Mouse (Mus musculus) liver, embryonic 13.5 days (tissue): ENCODE data around the gene Pitpnc1. TPM values are rescaled to one million over a fixed set of nuclear protein-coding genes. Genes with fewer than 3 reads are reported as not detected.

Experiments
- ATAC-seq: fragments of 200-750 bp; cut with Nextera tagmentation; 2 replicates; pipeline ENCODE4 v1.8.0; 2017; ENCODE audit warnings: low read depth, mild to moderate bottlenecking, moderate number of reproducible peaks, moderate library complexity
- DNase-seq: peaks from one replicate; pipeline ENCODE4 v3.0.0; 2022
- H3K27ac ChIP-seq: fragments of 300-500 bp; sonication (generic); 2 replicates; pipeline ENCODE4 v1.5.1; 2015; ENCODE audit warnings: moderate library complexity, mild to moderate bottlenecking, inconsistent platforms
- H3K27me3 ChIP-seq: fragments of 300-500 bp; sonication (generic); 2 replicates; pipeline ENCODE4 v1.6.1; 2015; ENCODE audit warnings: mild to moderate bottlenecking, inconsistent platforms
- H3K36me3 ChIP-seq: fragments of 300-500 bp; sonication (generic); 2 replicates; pipeline ENCODE4 v1.6.1; 2015; ENCODE audit warnings: mild to moderate bottlenecking, inconsistent platforms
- H3K4me1 ChIP-seq: fragments of 300-500 bp; sonication (generic); replicated peaks from 2 replicates; pipeline ENCODE4 v1.6.1; 2015; ENCODE audit warnings: inconsistent platforms
- H3K4me2 ChIP-seq: fragments of 300-500 bp; sonication (generic); 2 replicates; pipeline ENCODE4 v1.6.1; 2015; ENCODE audit warnings: inconsistent platforms, mild to moderate bottlenecking, moderate library complexity
- H3K4me3 ChIP-seq: fragments of 300-500 bp; sonication (generic); replicated peaks from 2 replicates; pipeline ENCODE4 v1.5.1; 2015; ENCODE audit warnings: mild to moderate bottlenecking, inconsistent platforms
- H3K9ac ChIP-seq: fragments of 300-500 bp; sonication (generic); 2 replicates; pipeline ENCODE4 v1.6.1; 2015; ENCODE audit warnings: mild to moderate bottlenecking, inconsistent platforms
- H3K9me3 ChIP-seq: fragments of 300-500 bp; sonication (generic); replicated peaks from 2 replicates; pipeline ENCODE4 v1.6.1; 2016; ENCODE audit warnings: inconsistent platforms
- WGBS: fragments of 180-500 bp; shearing (Covaris S2); methylation state at CpG from one replicate; pipeline ENCODE4 v1.1.7; 2015; ENCODE audit not compliant: insufficient replicate concordance; 5-methylcytosine and 5-hydroxymethylcytosine counted together
- polyA plus RNA-seq: library from polyadenylated mRNA; unstranded; fragments of >200 nt; fragmentation: Nextera tagmentation; extraction: Ambion mirVana; gene quantifications from 2 replicates; pipeline ENCODE4 v1.2.1, GENCODE M21; 2015

Pitpnc1 gene
- polyA plus RNA-seq, 1 experiment from 2014 or later: 7.4 TPM

- Histone ChIP-seq H3K9me3 (no peaks in the 10 kb centered on the region), H3K36me3 (peaks cover 11% of the 10 kb centered on the region), H3K4me2 (peak overlapping the region; percentile 74), H3K27ac (peak overlapping the region; percentile 80), H3K4me3 (peak overlapping the region; percentile 83), H3K9ac (peak overlapping the region; percentile 91), H3K27me3 (no peaks in the 10 kb centered on the region), H3K4me1 (peaks cover 35% of the 10 kb centered on the region)
- DNase-seq (no peak), ATAC-seq (no peak)
- WGBS: under 1% methylated on average over 10 of the region's 10 CpGs
These were observed 9.3 kb upstream of the Pitpnc1 start for GRCm38 (mm10) chr11:107479862-107480203.

- DNase-seq (peak; percentile 95), ATAC-seq (peak; percentile 97)
- Histone ChIP-seq H3K27me3 (no peaks in the 10 kb centered on the region), H3K4me2 (peak within 1 kb of the TSS; percentile 74), H3K9ac (peak within 1 kb of the TSS; percentile 91), H3K9me3 (no peaks in the 10 kb centered on the region), H3K27ac (peak within 1 kb of the TSS; percentile 80), H3K4me1 (peaks cover 35% of the 10 kb centered on the region), H3K36me3 (peaks cover 6% of the 10 kb centered on the region), H3K4me3 (peak within 1 kb of the TSS; percentile 83)
- WGBS: under 1% methylated on average over 51 of the region's 51 CpGs
These were observed 8.8 kb upstream of the Pitpnc1 start, which contains the start of gene Psmd12 for GRCm38 (mm10) chr11:107479053-107479861. Gene Psmd12 (plus strand): TSS chr11:107479484.

GRCm38 (mm10) chr11:107473137-107473820 lies 2.8 kb upstream of the Pitpnc1 start:
- H3K9ac ChIP-seq: no peak overlapping the region
- H3K4me1 ChIP-seq: peaks cover 20% of the 10 kb centered on the region
- H3K9me3 ChIP-seq: no peaks in the 10 kb centered on the region
- WGBS: 14% methylated on average over 8 of the region's 8 CpGs
- H3K27me3 ChIP-seq: no peaks in the 10 kb centered on the region
- no peaks in the 10 kb centered on the region for H3K36me3 ChIP-seq
- ATAC-seq (no peak), DNase-seq (peak; percentile 67)
- no peak overlapping the region for H3K27ac ChIP-seq
- H3K4me3 ChIP-seq: no peak overlapping the region
- peak overlapping the region; percentile 14; the same call in 1 of the 2 replicates for H3K4me2 ChIP-seq

GRCm38 (mm10) chr11:107472304-107472703 lies 1.8 kb upstream of the Pitpnc1 start:
- H3K4me3 ChIP-seq: no peak overlapping the region
- H3K4me1 ChIP-seq: peaks cover 28% of the 10 kb centered on the region
- WGBS: 88% methylated on average over 3 of the region's 3 CpGs
- H3K27ac ChIP-seq: no peak overlapping the region
- no peaks in the 10 kb centered on the region for H3K36me3 ChIP-seq
- ATAC-seq: no peak
- DNase-seq: no peak
- no peaks in the 10 kb centered on the region for H3K27me3 ChIP-seq
- H3K4me2 ChIP-seq: no peak overlapping the region
- H3K9ac ChIP-seq: no peak overlapping the region
- no peaks in the 10 kb centered on the region for H3K9me3 ChIP-seq

GRCm38 (mm10) chr11:107471071-107471720 lies 697 bp upstream of the Pitpnc1 start:
- peak overlapping the region; percentile 97 for H3K27ac ChIP-seq
- H3K36me3 ChIP-seq: no peaks in the 10 kb centered on the region
- ATAC-seq (no peak), DNase-seq (no peak)
- no peaks in the 10 kb centered on the region for H3K9me3 ChIP-seq
- peak overlapping the region; percentile 99 for H3K4me2 ChIP-seq
- H3K4me3 ChIP-seq: peak overlapping the region; percentile 91
- H3K27me3 ChIP-seq: no peaks in the 10 kb centered on the region
- H3K4me1 ChIP-seq: peaks cover 39% of the 10 kb centered on the region
- WGBS: 11% methylated on average over 11 of the region's 11 CpGs
- H3K9ac ChIP-seq: peak overlapping the region; percentile 96

- H3K9me3 ChIP-seq: no peaks in the 10 kb centered on the region
- peak overlapping the region; percentile 99 for H3K4me2 ChIP-seq
- H3K27me3 ChIP-seq: no peaks in the 10 kb centered on the region
- WGBS: under 1% methylated on average over 58 of the region's 59 CpGs
- peak; percentile 69 for DNase-seq
- peak overlapping the region; percentile 97 for H3K27ac ChIP-seq
- peaks cover 52% of the 10 kb centered on the region for H3K4me1 ChIP-seq
- peak overlapping the region; percentile 96 for H3K9ac ChIP-seq
- peak overlapping the region; percentile 91 for H3K4me3 ChIP-seq
- ATAC-seq: peak; percentile 55
- H3K36me3 ChIP-seq: no peaks in the 10 kb centered on the region
These were observed 752 bp downstream of the Pitpnc1 start for GRCm38 (mm10) chr11:107469523-107470371.

GRCm38 (mm10) chr11:107469031-107469522 lies 1.4 kb downstream of the Pitpnc1 start:
- peak overlapping the region; percentile 97 for H3K27ac ChIP-seq
- H3K9me3 ChIP-seq: no peaks in the 10 kb centered on the region
- H3K9ac ChIP-seq: peak overlapping the region; percentile 96
- H3K4me3 ChIP-seq: peak overlapping the region; percentile 91
- H3K4me2 ChIP-seq: peak overlapping the region; percentile 99
- WGBS: under 1% methylated on average over 38 of the region's 38 CpGs
- ATAC-seq (peak; percentile 56), DNase-seq (peak; percentile 71)
- no peaks in the 10 kb centered on the region for H3K36me3 ChIP-seq
- peaks cover 56% of the 10 kb centered on the region for H3K4me1 ChIP-seq
- H3K27me3 ChIP-seq: no peaks in the 10 kb centered on the region

- 3% methylated on average over 16 of the region's 16 CpGs for WGBS
- H3K9ac ChIP-seq: peak overlapping the region; percentile 96
- peak overlapping the region; percentile 99 for H3K4me2 ChIP-seq
- H3K36me3 ChIP-seq: peaks cover 2% of the 10 kb centered on the region; the same call in 1 of the 2 replicates
- H3K4me1 ChIP-seq: peaks cover 61% of the 10 kb centered on the region
- no peaks in the 10 kb centered on the region for H3K9me3 ChIP-seq
- ATAC-seq: peak; percentile 74
- H3K4me3 ChIP-seq: peak overlapping the region; percentile 91
- peak overlapping the region; percentile 97 for H3K27ac ChIP-seq
- H3K27me3 ChIP-seq: no peaks in the 10 kb centered on the region
- DNase-seq: peak; percentile 83
These were observed 2.1 kb downstream of the Pitpnc1 start for GRCm38 (mm10) chr11:107468252-107469030.

- peak overlapping the region; percentile 74 for H3K27ac ChIP-seq
- H3K4me2 ChIP-seq: peak overlapping the region; percentile 38
- WGBS: 51% methylated on average over 6 of the region's 6 CpGs
- H3K36me3 ChIP-seq: peaks cover 4% of the 10 kb centered on the region; the same call in 1 of the 2 replicates
- 0 out of 2 replicates have a peak, but pooled peaks cover 2% of the 10 kb centered on the region for H3K9me3 ChIP-seq
- H3K9ac ChIP-seq: peak overlapping the region; percentile 24
- H3K4me3 ChIP-seq: no peak overlapping the region
- no peaks in the 10 kb centered on the region for H3K27me3 ChIP-seq
- DNase-seq (no peak), ATAC-seq (no peak)
- peaks cover 61% of the 10 kb centered on the region for H3K4me1 ChIP-seq
These were observed 3.7 kb downstream of the Pitpnc1 start for GRCm38 (mm10) chr11:107466611-107467391.
